Mouse (Mus musculus) lung, postnatal 0 days (tissue): ENCODE measurements at regions not wholly inside any gene's neighbourhood (a gene's known extent, or its start where the extent isn't known, plus 50 kb on each side); places are given as distances from the start of the nearest gene placed in this dataset.
"Not testable (repeated sequence)": the region's sequence is repeated elsewhere in the genome, so short reads cannot be mapped to it uniquely, and the experiment has no call there.

Experiments used
- ATAC-seq: fragments of 200-750 bp; cut with Nextera tagmentation; 2 replicates; pipeline ENCODE4 v1.8.0; 2017; ENCODE audit warnings: moderate library complexity
- DNase-seq: peaks from one replicate; pipeline ENCODE4 v3.0.0-alpha.2; 2016; ENCODE audit warnings: low spot score
- H3K27ac ChIP-seq: fragments of 300-500 bp; sonication (generic); 2 replicates; pipeline ENCODE4 v1.5.1; 2014; ENCODE audit warnings: antibody characterized with exemption, mild to moderate bottlenecking, low read length, mixed read lengths
- H3K27me3 ChIP-seq: fragments of 300-500 bp; sonication (generic); replicated peaks from 2 replicates; pipeline ENCODE4 v1.6.1; 2014; ENCODE audit warnings: low read length, mixed read lengths; ENCODE audit not compliant: insufficient read depth
- H3K36me3 ChIP-seq: fragments of 300-500 bp; sonication (generic); 2 replicates; pipeline ENCODE4 v1.6.1; 2014; ENCODE audit warnings: low read length, mixed read lengths; ENCODE audit not compliant: insufficient read depth
- H3K4me1 ChIP-seq: fragments of 300-500 bp; sonication (generic); 2 replicates; pipeline ENCODE4 v1.6.1; 2014; ENCODE audit warnings: antibody characterized with exemption, low read depth, low read length, mixed read lengths; ENCODE audit not compliant: insufficient read depth
- H3K4me2 ChIP-seq: fragments of 300-500 bp; sonication (generic); replicated peaks from 2 replicates; pipeline ENCODE4 v1.6.1; 2014; ENCODE audit warnings: low read depth, mild to moderate bottlenecking, low read length, moderate library complexity, mixed read lengths
- H3K4me3 ChIP-seq: fragments of 300-500 bp; sonication (generic); 2 replicates; pipeline ENCODE4 v1.5.1; 2014; ENCODE audit warnings: low read depth, low read length
- H3K9ac ChIP-seq: fragments of 300-500 bp; sonication (generic); replicated peaks from 2 replicates; pipeline ENCODE4 v1.6.1; 2014; ENCODE audit warnings: low read depth, mild to moderate bottlenecking
- H3K9me3 ChIP-seq: fragments of 300-500 bp; sonication (generic); 2 replicates; pipeline ENCODE4 v1.6.1; 2016; ENCODE audit warnings: low read length, mixed read lengths
- CTCF ChIP-seq: IDR thresholded peaks from 2 replicates; pipeline ENCODE4 v1.5.1; 2016; ENCODE audit warnings: antibody characterized with exemption, mild to moderate bottlenecking
- EP300 ChIP-seq: IDR thresholded peaks from 2 replicates; pipeline ENCODE4 v1.6.1; 2016; ENCODE audit warnings: antibody characterized with exemption, mild to moderate bottlenecking, control low read depth
- WGBS: fragments of 180-500 bp; shearing (Covaris S2); extraction: QIAGEN DNeasy Blood & Tissue Kit; methylation state at CpG from one replicate; pipeline ENCODE4 v1.1.7; 2014; 5-methylcytosine and 5-hydroxymethylcytosine counted together

DNA sequence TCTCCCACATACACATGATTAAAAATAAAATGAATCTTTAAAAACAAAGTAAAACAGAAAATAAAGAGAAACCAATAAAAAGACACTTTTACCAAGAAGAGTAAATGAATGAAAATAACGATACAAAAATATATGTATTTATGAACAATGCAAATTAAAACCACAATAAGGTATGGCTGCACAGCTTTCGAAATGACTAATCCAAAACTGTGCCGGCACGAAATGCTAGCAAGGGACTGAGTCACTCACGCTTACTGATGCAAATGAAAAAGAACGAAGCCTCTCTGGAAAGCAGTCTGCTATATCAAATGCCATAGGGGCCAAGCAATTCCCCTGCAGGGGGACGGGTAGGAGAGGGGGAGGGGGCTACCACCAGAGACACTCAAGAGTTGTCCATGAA lies 704.0 kb downstream of the 4930447A16Rik start:
- H3K9me3 ChIP-seq = no peaks in the 10 kb centered on the region
- H3K4me2 ChIP-seq = no peak overlapping the region
- no peak overlapping the region for H3K4me3 ChIP-seq
- H3K27ac ChIP-seq = no peak overlapping the region
- DNase-seq = no peak
- ATAC-seq = no peak
- H3K4me1 ChIP-seq = no peaks in the 10 kb centered on the region
- H3K36me3 ChIP-seq = no peaks in the 10 kb centered on the region
- WGBS = 84% methylated on average over 7 of the region's 7 CpGs
- no peak overlapping the region for H3K9ac ChIP-seq
- H3K27me3 ChIP-seq = no peaks in the 10 kb centered on the region
- TF ChIP-seq EP300 (no peak), CTCF (no peak)

DNA sequence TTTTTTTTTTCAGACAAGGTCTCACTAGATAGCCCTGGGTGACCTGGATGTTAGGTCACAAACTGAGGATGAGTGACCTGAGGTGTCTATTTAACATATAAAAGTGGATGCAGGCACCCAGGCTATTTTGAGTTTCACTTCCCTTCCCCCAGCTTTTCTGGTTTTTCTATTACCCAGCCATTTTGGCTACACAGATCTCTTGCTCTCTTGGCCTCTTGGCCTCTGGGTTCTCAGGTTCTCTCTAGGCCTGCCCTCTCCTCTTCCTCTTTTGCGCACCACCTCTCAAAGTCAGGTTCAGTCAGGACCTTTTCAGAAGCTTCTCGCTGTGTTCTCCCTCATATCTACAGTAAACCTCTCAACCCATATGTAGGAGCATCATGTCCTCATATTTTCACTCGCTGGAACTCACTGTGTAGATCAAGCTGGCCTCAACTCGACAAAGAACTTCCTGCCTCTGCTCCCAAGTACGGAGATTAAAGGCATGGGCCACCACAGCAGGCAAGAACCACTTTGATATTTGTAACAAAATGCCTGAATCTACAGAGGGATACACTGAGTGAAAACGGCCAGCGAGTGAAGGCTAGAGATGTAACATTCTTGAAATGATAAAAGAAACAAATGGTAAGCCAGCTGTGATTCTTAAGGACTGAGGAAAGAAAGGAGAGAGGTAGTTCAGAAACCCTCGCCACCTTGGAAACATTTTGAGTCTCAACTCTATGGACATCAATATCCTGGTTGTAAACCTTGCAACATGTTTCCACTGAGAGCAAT lies 704.7 kb downstream of the 4930447A16Rik start:
- 67% methylated on average over 8 of the region's 8 CpGs for WGBS
- Histone ChIP-seq H3K27ac (no peak overlapping the region), H3K4me3 (no peak overlapping the region), H3K4me1 (no peaks in the 10 kb centered on the region), H3K27me3 (no peaks in the 10 kb centered on the region), H3K9ac (no peak overlapping the region), H3K36me3 (no peaks in the 10 kb centered on the region), H3K9me3 (no peaks in the 10 kb centered on the region), H3K4me2 (no peak overlapping the region)
- ATAC-seq = no peak
- no peak for TF ChIP-seq EP300
- no peak for TF ChIP-seq CTCF
- DNase-seq = no peak

DNA sequence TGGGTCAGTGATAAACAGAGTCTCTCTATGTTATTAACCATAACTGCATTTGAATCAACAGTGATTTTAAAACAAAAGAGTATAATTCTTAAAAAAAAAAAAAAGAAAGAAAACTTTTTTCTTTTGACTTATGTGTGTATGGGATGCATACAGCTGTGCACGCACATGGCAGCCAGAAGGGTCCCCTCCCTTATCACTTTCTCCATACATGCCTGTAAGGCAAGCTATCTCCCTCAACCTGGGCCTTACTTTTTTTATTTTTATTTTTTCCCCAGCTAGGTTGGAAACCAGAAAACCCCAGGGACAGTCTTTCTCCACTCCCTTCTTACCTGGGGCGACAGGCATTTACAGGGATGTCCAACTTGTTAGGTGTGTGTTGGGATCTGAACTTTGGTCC lies 705.3 kb downstream of the 4930447A16Rik start:
- Histone ChIP-seq H3K9ac (no peak overlapping the region), H3K9me3 (no peaks in the 10 kb centered on the region), H3K4me1 (no peaks in the 10 kb centered on the region), H3K27me3 (no peaks in the 10 kb centered on the region), H3K36me3 (no peaks in the 10 kb centered on the region), H3K27ac (no peak overlapping the region), H3K4me2 (no peak overlapping the region), H3K4me3 (no peak overlapping the region)
- DNase-seq (no peak), ATAC-seq (no peak)
- TF ChIP-seq EP300 (no peak), CTCF (no peak)
- WGBS = 92% methylated on average over 2 of the region's 2 CpGs

DNA sequence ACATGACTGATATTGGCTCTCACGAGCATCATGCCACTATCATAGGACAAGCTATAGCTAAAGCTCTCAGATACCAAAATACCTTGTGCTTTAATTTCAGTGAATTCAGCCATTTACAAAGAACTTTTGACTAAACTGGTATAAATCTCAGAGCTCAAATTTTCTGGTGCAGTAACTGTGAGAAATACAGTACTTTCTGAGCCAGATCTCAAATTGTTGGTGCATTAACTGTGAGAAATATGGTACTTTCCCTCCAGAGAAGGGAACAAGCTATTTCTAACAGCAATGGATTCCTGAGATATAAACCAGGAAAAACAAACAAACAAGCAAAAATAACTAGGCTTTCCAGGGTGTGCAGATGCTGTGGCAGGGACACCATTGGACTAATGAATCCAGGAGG lies 714.3 kb downstream of the 4930447A16Rik start:
- Histone ChIP-seq H3K36me3 (no peaks in the 10 kb centered on the region), H3K4me1 (no peaks in the 10 kb centered on the region), H3K4me3 (no peak overlapping the region), H3K9ac (no peak overlapping the region), H3K9me3 (no peaks in the 10 kb centered on the region), H3K27ac (no peak overlapping the region), H3K27me3 (no peaks in the 10 kb centered on the region), H3K4me2 (no peak overlapping the region)
- WGBS = 96% methylated on average over 1 of the region's 1 CpGs
- ATAC-seq (no peak), DNase-seq (no peak)
- TF ChIP-seq CTCF = no peak
- TF ChIP-seq EP300 = no peak

DNA sequence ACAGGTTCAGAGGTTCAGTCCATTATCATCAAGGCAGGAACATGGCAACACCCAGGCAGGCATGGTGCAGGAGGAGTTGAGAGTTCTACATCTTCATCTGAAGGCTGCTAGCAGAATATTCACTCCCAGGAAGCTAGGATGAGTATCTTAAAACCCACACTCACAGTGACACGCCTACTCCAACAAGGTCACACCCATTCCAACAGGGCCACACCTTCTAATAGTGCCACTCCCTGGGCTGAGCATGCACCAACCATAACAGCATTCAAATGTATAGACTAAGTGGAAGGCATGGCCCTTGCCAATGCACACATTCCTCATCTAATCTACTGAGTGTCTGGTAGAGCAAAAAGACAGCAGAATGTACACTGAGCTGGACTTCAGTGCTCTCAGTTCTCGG lies 718.1 kb downstream of the 4930447A16Rik start:
- Histone ChIP-seq H3K9me3 (no peaks in the 10 kb centered on the region), H3K4me2 (no peak overlapping the region), H3K4me1 (no peaks in the 10 kb centered on the region), H3K4me3 (no peak overlapping the region), H3K36me3 (no peaks in the 10 kb centered on the region), H3K27me3 (no peaks in the 10 kb centered on the region), H3K27ac (no peak overlapping the region), H3K9ac (no peak overlapping the region)
- 77% methylated on average over 2 of the region's 2 CpGs for WGBS
- TF ChIP-seq EP300 (no peak), CTCF (no peak)
- ATAC-seq (no peak), DNase-seq (no peak)

DNA sequence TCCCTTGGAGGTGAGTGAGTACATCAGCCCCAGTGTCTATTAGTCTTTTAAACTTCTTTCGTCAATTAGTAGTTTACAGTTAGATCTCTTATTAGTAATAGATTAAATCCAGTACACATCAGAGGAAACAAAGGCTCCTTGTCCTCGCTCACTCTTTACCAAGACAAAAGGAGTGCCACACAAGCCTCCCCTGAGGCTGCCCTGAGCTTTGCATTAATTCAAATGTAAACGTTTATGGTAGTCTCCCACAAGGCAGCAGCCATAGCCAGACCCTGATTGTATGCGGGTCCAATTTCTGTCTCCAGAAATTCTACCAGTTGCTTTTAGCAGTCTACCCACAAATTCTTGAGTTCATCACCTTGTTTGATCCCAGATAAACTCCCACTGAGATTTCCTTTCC lies 726.3 kb downstream of the 4930447A16Rik start:
- 74% methylated on average over 4 of the region's 4 CpGs for WGBS
- Histone ChIP-seq H3K4me3 (no peak overlapping the region), H3K27me3 (no peaks in the 10 kb centered on the region), H3K9me3 (0 out of 2 replicates have a peak, but pooled peaks cover 2% of the 10 kb centered on the region), H3K4me1 (no peaks in the 10 kb centered on the region), H3K27ac (no peak overlapping the region), H3K9ac (no peak overlapping the region), H3K36me3 (no peaks in the 10 kb centered on the region), H3K4me2 (no peak overlapping the region)
- no peak for ATAC-seq
- TF ChIP-seq CTCF = no peak
- no peak for TF ChIP-seq EP300
- no peak for DNase-seq

DNA sequence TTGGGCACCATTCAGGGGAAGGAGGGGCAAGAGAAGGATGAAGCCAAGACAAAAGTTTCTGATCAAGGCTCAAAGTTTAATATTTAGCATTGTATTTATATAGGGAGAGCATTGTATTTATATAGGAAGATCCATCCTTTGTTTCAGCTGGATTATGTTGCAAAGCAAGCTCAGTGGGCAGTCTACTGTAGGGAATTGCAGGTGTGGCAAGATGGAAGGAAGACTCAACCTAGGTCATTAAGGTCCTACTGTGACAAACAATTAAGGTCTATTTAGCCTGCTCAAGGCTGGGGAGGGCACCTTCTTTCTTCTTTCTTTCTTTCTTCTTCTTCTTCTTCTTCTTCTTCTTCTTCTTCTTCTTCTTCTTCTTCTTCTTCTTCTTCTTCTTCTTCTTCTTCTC lies 728.5 kb downstream of the 4930447A16Rik start:
- H3K27me3 ChIP-seq, H3K27ac ChIP-seq, H3K4me3 ChIP-seq, H3K4me2 ChIP-seq, H3K9ac ChIP-seq, H3K4me1 ChIP-seq, ATAC-seq, DNase-seq, H3K9me3 ChIP-seq, H3K36me3 ChIP-seq: not testable (repeated sequence)
